Mouse (Mus musculus) intestine, embryonic 15.5 days (tissue): ENCODE data around the gene Olfr186. TPM values are rescaled to one million over a fixed set of nuclear protein-coding genes. Genes with fewer than 3 reads are reported as not detected.
"Not testable (repeated sequence)": the region's sequence is repeated elsewhere in the genome, so short reads cannot be mapped to it uniquely, and the experiment has no call there.

Experiments used
- ATAC-seq: fragments of 200-750 bp; cut with Nextera tagmentation; 2 replicates; pipeline ENCODE4 v1.8.0; 2017; ENCODE audit warnings: moderate TSS enrichment, moderate library complexity
- H3K27ac ChIP-seq: fragments of 300-500 bp; sonication (generic); 2 replicates; pipeline ENCODE4 v1.5.1; 2015; ENCODE audit warnings: mild to moderate bottlenecking, inconsistent platforms
- H3K27me3 ChIP-seq: fragments of 300-500 bp; sonication (generic); replicated peaks from 2 replicates; pipeline ENCODE4 v1.6.1; 2015; ENCODE audit warnings: inconsistent platforms
- H3K36me3 ChIP-seq: fragments of 300-500 bp; sonication (generic); 2 replicates; pipeline ENCODE4 v1.6.1; 2015; ENCODE audit warnings: inconsistent platforms
- H3K4me1 ChIP-seq: fragments of 300-500 bp; sonication (generic); replicated peaks from 2 replicates; pipeline ENCODE4 v1.6.1; 2015; ENCODE audit warnings: inconsistent platforms
- H3K4me2 ChIP-seq: fragments of 300-500 bp; sonication (generic); replicated peaks from 2 replicates; pipeline ENCODE4 v1.6.1; 2015; ENCODE audit warnings: mild to moderate bottlenecking, inconsistent platforms
- H3K4me3 ChIP-seq: fragments of 300-500 bp; sonication (generic); replicated peaks from 2 replicates; pipeline ENCODE4 v1.5.1; 2015; ENCODE audit warnings: inconsistent platforms
- H3K9ac ChIP-seq: fragments of 300-500 bp; sonication (generic); 2 replicates; pipeline ENCODE4 v1.6.1; 2015; ENCODE audit warnings: inconsistent platforms
- H3K9me3 ChIP-seq: fragments of 300-500 bp; sonication (generic); 2 replicates; pipeline ENCODE4 v1.6.1; 2016; ENCODE audit warnings: inconsistent platforms
- WGBS: fragments of 180-500 bp; shearing (Covaris S2); methylation state at CpG from one replicate; pipeline ENCODE4 v1.1.7; 2015; 5-methylcytosine and 5-hydroxymethylcytosine counted together
- polyA plus RNA-seq: library from polyadenylated mRNA; unstranded; fragments of >200 nt; fragmentation: Nextera tagmentation; extraction: Ambion mirVana; gene quantifications from 2 replicates; pipeline ENCODE4 v1.2.1, GENCODE M21; 2015

Olfr186 gene
- not detected in 2 replicates for polyA plus RNA-seq

GRCm38 (mm10) chr16:59030191-59030590 is at the start of gene Olfr186:
TSS of gene Olfr186 (minus strand) at chr16:59030291.
- H3K27ac ChIP-seq = no peak within 1 kb of the TSS
- no peak within 1 kb of the TSS for H3K4me2 ChIP-seq
- H3K4me1 ChIP-seq = no peaks in the 10 kb centered on the region
- H3K36me3 ChIP-seq = no peaks in the 10 kb centered on the region
- H3K27me3 ChIP-seq = no peaks in the 10 kb centered on the region
- no peak within 1 kb of the TSS for H3K9ac ChIP-seq
- ATAC-seq = no peak
- WGBS = 89% methylated on average over 4 of the region's 4 CpGs
- no peaks in the 10 kb centered on the region for H3K9me3 ChIP-seq
- no peak within 1 kb of the TSS for H3K4me3 ChIP-seq

GRCm38 (mm10) chr16:59077905-59078304 is 47.8 kb upstream of the Olfr186 start, which contains the start of gene Olfr190:
TSS of gene Olfr190 (minus strand) at chr16:59078005.
- no peak within 1 kb of the TSS for H3K27ac ChIP-seq
- no peaks in the 10 kb centered on the region for H3K4me1 ChIP-seq
- H3K4me2 ChIP-seq = no peak within 1 kb of the TSS
- H3K9ac ChIP-seq = no peak within 1 kb of the TSS
- 88% methylated on average over 5 of the region's 5 CpGs for WGBS
- ATAC-seq = no peak
- no peaks in the 10 kb centered on the region for H3K36me3 ChIP-seq
- H3K4me3 ChIP-seq = no peak within 1 kb of the TSS
- no peaks in the 10 kb centered on the region for H3K27me3 ChIP-seq
- H3K9me3 ChIP-seq = no peaks in the 10 kb centered on the region

GRCm38 (mm10) chr16:59073520-59073919 is 43.4 kb upstream of the Olfr186 start:
- Histone ChIP-seq H3K4me1 (no peaks in the 10 kb centered on the region), H3K4me3 (no peak overlapping the region), H3K27me3 (no peaks in the 10 kb centered on the region), H3K36me3 (no peaks in the 10 kb centered on the region), H3K9ac (no peak overlapping the region), H3K9me3 (no peaks in the 10 kb centered on the region), H3K4me2 (no peak overlapping the region), H3K27ac (no peak overlapping the region)
- ATAC-seq = no peak; the same call in 1 of the 2 replicates
- 75% methylated on average over 1 of the region's 1 CpGs for WGBS

GRCm38 (mm10) chr16:59071755-59072154 is 41.7 kb upstream of the Olfr186 start:
- Histone ChIP-seq H3K4me2 (no peak overlapping the region), H3K9ac (no peak overlapping the region), H3K27ac (no peak overlapping the region), H3K4me3 (no peak overlapping the region), H3K4me1 (no peaks in the 10 kb centered on the region), H3K36me3 (no peaks in the 10 kb centered on the region), H3K27me3 (no peaks in the 10 kb centered on the region), H3K9me3 (no peaks in the 10 kb centered on the region)
- peak; percentile 75 for ATAC-seq

GRCm38 (mm10) chr16:59062411-59062810 is 32.3 kb upstream of the Olfr186 start:
- H3K4me3 ChIP-seq, H3K27ac ChIP-seq, H3K9me3 ChIP-seq, H3K4me1 ChIP-seq, H3K4me2 ChIP-seq, ATAC-seq, H3K9ac ChIP-seq, H3K36me3 ChIP-seq, H3K27me3 ChIP-seq: not testable (repeated sequence)
- WGBS = 56% methylated on average over 3 of the region's 3 CpGs

- ATAC-seq = peak; percentile 64
- not testable (repeated sequence) for H3K4me2 ChIP-seq, H3K4me1 ChIP-seq, H3K27me3 ChIP-seq, H3K36me3 ChIP-seq, H3K4me3 ChIP-seq, H3K27ac ChIP-seq, H3K9me3 ChIP-seq, H3K9ac ChIP-seq
- 80% methylated on average over 2 of the region's 2 CpGs for WGBS
Measured at GRCm38 (mm10) chr16:59049286-59049685, 19.2 kb upstream of the Olfr186 start.

GRCm38 (mm10) chr16:59048860-59049259 is 18.8 kb upstream of the Olfr186 start:
- H3K27me3 ChIP-seq = no peaks in the 10 kb centered on the region
- H3K4me3 ChIP-seq = no peak overlapping the region
- peak; percentile 51; the same call in 1 of the 2 replicates for ATAC-seq
- no peaks in the 10 kb centered on the region for H3K9me3 ChIP-seq
- no peak overlapping the region for H3K27ac ChIP-seq
- no peak overlapping the region for H3K9ac ChIP-seq
- no peak overlapping the region for H3K4me2 ChIP-seq
- H3K36me3 ChIP-seq = no peaks in the 10 kb centered on the region
- 59% methylated on average over 1 of the region's 1 CpGs for WGBS
- H3K4me1 ChIP-seq = no peaks in the 10 kb centered on the region

- H3K4me2 ChIP-seq = no peak overlapping the region
- H3K9me3 ChIP-seq = no peaks in the 10 kb centered on the region
- H3K4me1 ChIP-seq = no peaks in the 10 kb centered on the region
- no peaks in the 10 kb centered on the region for H3K27me3 ChIP-seq
- H3K4me3 ChIP-seq = no peak overlapping the region
- H3K27ac ChIP-seq = no peak overlapping the region
- 61% methylated on average over 4 of the region's 4 CpGs for WGBS
- peak; percentile 82 for ATAC-seq
- H3K9ac ChIP-seq = no peak overlapping the region
- no peaks in the 10 kb centered on the region for H3K36me3 ChIP-seq
Measured at GRCm38 (mm10) chr16:59047579-59047978, 17.5 kb upstream of the Olfr186 start.

GRCm38 (mm10) chr16:59045835-59046234 is 15.7 kb upstream of the Olfr186 start:
- Histone ChIP-seq H3K36me3 (no peaks in the 10 kb centered on the region), H3K4me3 (no peak overlapping the region), H3K4me2 (no peak overlapping the region), H3K27ac (no peak overlapping the region), H3K4me1 (no peaks in the 10 kb centered on the region), H3K9me3 (no peaks in the 10 kb centered on the region), H3K27me3 (no peaks in the 10 kb centered on the region), H3K9ac (no peak overlapping the region)
- no peak for ATAC-seq
- 85% methylated on average over 3 of the region's 3 CpGs for WGBS

- ATAC-seq = peak; percentile 55; the same call in 1 of the 2 replicates
- H3K4me1 ChIP-seq = no peaks in the 10 kb centered on the region
- no peak within 1 kb of the TSS; the same call in 1 of the 2 replicates for H3K27ac ChIP-seq
- no peaks in the 10 kb centered on the region for H3K36me3 ChIP-seq
- H3K9ac ChIP-seq = no peak within 1 kb of the TSS
- no peak within 1 kb of the TSS for H3K4me3 ChIP-seq
- WGBS = 54% methylated on average over 7 of the region's 7 CpGs
- H3K27me3 ChIP-seq = no peaks in the 10 kb centered on the region
- H3K4me2 ChIP-seq = peak within 1 kb of the TSS; percentile 24
- H3K9me3 ChIP-seq = no peaks in the 10 kb centered on the region
Measured at GRCm38 (mm10) chr16:59039710-59040109, 9.6 kb upstream of the Olfr186 start, which contains the start of gene Olfr187. TSS of gene Olfr187 (minus strand) at chr16:59039767.

GRCm38 (mm10) chr16:59013357-59014018 is 16.6 kb downstream of the Olfr186 start:
- H3K4me3 ChIP-seq = no peak overlapping the region
- no peaks in the 10 kb centered on the region for H3K36me3 ChIP-seq
- no peaks in the 10 kb centered on the region for H3K9me3 ChIP-seq
- H3K9ac ChIP-seq = no peak overlapping the region
- no peak overlapping the region for H3K27ac ChIP-seq
- no peak overlapping the region for H3K4me2 ChIP-seq
- ATAC-seq = no peak
- H3K27me3 ChIP-seq = no peaks in the 10 kb centered on the region
- H3K4me1 ChIP-seq = no peaks in the 10 kb centered on the region
- WGBS = 74% methylated on average over 2 of the region's 2 CpGs

- Histone ChIP-seq H3K9ac (no peak overlapping the region), H3K27ac (no peak overlapping the region), H3K4me3 (no peak overlapping the region), H3K4me2 (no peak overlapping the region), H3K36me3 (no peaks in the 10 kb centered on the region), H3K27me3 (no peaks in the 10 kb centered on the region), H3K4me1 (no peaks in the 10 kb centered on the region), H3K9me3 (no peaks in the 10 kb centered on the region)
- ATAC-seq = no peak
Measured at GRCm38 (mm10) chr16:59007146-59007545, 22.9 kb downstream of the Olfr186 start.

GRCm38 (mm10) chr16:58995057-58995456 is 35.0 kb downstream of the Olfr186 start, which contains the start of gene Olfr183:
TSS of gene Olfr183 (plus strand) at chr16:58995357.
- no peak within 1 kb of the TSS for H3K4me3 ChIP-seq
- H3K36me3 ChIP-seq = no peaks in the 10 kb centered on the region
- no peak for ATAC-seq
- H3K27me3 ChIP-seq = no peaks in the 10 kb centered on the region
- no peaks in the 10 kb centered on the region for H3K9me3 ChIP-seq
- no peak within 1 kb of the TSS for H3K4me2 ChIP-seq
- H3K27ac ChIP-seq = no peak within 1 kb of the TSS
- no peaks in the 10 kb centered on the region for H3K4me1 ChIP-seq
- H3K9ac ChIP-seq = no peak within 1 kb of the TSS
- WGBS = 64% methylated on average over 2 of the region's 2 CpGs
